Mouse (Mus musculus): ENCODE measurements around the gene Uhrf1bp1.

Gene Uhrf1bp1

DNA sequence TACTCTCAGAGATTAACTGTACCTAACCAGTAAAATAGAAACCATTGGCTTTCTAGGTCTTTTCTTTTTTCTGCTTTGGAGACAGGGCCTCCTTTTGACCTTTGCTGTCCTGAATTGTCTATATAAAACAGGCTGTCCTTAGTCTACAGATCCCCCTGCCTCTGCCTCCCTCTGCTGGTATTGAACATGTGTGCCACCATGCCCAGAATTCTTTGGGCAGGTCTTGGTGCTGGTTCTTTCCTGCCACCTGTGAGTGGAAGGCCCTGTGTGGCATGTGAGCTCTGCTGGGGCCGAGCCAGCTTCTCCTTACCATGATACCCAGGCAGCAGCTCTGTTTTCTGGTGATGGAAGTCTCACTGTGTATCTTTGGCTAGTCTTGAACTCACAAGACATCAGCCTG, 7.9 kb upstream of the Uhrf1bp1 start:
- no peak for DNase-seq

DNA sequence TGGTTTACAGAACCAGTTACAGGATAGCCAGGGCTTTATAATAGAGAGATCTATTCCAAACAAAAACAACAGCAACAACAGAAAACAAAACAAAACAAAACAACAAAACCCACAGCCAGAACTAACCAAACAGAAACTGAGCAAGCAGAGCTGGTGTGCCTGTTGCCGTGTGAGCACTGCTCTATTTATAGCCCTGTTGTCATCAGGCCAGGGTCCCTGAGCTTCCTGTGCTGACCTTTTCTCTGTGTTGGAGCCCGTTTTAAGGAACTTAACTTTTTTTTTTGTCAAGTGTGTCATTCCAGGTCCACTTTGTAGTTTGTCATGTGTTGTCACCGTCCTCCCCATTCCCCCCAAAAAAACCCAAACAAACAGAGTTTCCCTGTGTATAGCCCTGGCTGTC, 5.2 kb upstream of the Uhrf1bp1 start:
- no peak for DNase-seq

DNA sequence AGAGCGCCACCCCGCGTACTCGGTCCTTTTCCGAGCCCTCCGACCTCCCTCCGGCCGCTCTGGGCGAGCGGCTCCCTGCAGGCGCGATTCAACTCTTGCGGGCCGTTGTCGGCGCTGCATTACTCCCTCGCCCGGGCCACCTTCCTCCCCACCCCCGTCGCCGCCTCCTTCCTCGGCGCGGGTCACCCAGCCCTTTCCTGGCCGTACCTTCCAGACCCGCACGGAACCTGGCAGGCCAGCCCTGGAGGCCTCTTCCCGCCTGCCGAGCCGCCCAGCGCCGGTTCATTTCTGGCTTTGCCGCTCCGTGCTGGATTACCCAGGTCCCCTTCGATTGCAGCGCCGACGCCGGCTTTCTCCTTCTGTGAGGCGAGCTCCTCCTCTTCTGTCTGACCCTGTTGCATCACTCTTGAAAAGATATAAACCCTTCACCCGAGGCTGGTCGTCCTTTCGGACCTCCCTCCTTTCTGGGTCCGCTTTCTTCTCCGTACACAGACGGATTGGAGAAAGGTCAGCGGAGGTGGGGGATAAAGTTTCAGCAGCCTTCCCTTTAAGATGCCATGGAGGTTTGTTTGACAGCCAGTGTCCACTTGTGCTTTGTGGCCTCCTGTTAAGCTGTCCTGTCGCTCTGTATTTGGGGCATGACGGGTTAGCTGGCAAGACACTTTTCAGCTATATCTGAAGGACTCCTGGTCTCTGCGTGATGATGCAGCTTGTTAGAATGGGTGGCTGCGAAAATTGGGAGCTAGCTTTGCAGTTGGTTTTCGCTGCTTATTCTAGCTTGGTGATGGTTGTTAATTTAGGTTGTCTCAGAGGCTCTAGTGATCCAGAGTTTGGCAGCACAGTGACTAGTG, 782 bp downstream of the Uhrf1bp1 start:
- DNase-seq: peak; percentile 53

DNA sequence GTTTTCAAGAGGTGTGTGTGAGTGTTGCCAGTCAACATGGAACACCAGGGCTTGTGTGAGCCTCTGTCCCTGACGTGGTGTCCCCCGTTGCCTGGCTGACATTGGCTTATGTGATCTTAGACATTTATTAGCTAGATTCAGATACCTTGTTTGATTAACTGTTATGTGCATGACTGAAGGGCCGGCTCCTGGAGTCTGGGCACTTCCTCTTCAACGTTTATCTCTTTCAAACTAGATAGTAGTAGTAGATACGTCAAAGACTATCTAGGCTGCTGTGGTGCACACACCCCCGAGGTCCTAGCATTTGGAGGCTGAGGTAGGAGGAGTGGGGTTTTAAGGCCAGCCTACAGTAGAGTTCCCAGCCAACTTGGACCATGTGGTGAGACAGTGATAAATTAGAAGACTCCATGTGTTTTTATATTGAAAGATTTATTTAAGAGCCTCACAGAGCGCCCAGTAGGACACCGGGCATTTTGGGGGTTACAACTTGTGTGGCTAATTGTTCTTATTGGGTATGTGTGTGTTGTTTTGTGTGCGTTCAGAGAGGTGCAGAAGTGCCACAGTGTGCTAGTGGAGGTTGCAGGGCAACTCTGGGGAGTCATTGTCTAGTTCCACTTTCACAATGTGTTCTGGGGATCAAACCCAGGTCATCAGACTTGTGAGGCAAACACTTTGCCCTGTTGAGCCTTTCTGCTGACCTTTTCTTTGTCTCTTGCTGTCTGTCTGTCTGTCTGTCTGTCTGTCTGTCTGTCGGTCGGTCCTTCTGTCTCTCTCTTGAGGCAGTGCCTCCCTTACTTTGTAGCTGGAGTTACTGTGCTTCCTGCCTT, 1.6 kb downstream of the Uhrf1bp1 start:
- no peak for DNase-seq

DNA sequence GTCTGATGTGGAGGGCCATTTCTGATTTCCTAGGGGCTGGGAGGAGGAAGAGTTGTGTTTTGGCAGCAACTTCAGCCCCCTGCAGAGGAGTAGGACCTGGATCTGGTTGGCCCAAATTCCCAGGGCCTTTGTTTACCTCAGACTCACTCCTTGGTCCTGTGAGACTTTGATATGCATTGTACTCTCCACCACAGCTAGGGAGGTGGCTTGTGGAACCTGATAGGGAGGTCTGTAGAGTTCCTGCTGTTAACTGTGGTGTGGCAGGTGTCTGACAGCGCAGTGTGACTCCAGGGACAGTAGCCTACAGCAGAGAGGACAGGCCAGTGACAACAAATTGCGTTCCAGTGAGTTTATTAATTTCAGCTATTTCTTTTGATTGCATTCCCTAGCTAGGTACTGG, 2.9 kb downstream of the Uhrf1bp1 start:
- no peak for DNase-seq

DNA sequence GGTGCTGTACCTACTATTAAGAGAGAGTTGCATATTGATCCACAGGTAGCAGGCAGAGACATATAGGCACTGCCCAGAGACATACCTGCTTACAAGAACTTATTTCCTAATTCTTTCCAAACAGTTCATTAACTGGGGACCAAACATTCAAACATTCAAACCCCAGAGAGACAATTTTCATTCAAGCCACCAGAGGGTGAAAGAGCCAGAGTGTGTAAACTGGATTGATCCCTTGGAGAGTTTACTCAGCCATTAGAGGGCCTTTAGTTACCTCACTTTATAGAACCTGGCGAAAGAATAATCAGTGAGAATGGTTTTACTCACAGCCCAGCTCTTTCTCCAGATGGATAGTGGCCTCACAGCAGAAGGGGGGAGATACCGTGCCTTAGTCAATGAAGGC, 9.2 kb downstream of the Uhrf1bp1 start:
- DNase-seq: no peak

DNA sequence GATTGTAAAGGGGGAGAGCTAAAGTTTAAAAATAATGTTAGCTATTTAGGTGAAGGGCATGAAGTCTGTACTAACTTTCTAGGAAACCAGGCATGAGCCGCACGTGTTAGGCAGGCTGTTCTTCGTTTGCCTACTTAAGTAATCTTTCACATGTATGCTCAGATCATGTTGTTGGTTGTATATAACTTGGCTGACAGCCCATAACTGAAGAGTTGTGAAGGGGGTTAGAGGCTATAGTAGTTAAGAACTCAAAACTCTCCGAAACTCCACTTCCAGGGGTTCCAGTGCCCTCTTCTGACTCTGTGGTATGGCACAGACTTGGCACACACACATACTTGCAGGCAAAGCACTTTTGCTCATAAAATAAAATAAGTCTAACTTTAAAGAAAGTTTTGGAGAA, 10.5 kb downstream of the Uhrf1bp1 start:
- DNase-seq: no peak

DNA sequence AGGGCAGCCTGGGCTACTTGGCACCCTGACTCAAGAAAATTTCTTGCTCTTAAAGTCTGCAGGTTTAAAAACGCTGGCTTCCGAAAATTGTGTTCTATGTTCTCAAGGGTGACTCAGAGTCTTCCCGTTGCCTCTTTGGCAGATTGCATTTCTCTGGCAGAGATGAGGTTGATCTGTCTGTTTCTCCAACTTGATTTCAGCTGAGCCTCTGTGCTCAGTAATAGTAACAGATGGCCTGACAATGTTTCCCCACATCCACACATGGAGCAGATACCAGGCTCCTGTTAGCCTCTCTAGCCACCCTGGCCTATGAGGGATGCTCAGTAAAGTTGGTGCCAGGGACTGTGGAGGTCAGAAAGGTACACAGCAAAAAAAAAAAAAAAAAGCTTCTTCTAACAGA, 15.6 kb downstream of the Uhrf1bp1 start:
- no peak for DNase-seq

DNA sequence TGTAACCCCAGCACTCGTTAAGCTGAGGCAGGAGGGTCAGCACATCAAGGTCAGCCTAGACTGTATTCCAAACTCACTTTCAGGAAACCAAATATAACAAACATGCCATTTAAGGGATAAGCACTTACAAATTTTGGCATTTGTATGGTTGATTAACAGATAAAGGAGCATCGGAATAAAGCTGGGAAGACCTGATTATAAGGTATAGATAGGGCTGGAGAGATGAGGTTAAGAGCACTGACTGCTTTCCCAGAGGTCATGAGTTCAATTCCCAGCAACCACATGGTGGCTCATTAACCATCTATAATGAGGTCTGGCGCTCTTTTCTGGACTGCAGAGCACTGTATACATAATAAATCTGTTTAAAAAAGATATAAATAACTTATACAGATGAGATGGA, 17.3 kb downstream of the Uhrf1bp1 start:
- no peak for DNase-seq

DNA sequence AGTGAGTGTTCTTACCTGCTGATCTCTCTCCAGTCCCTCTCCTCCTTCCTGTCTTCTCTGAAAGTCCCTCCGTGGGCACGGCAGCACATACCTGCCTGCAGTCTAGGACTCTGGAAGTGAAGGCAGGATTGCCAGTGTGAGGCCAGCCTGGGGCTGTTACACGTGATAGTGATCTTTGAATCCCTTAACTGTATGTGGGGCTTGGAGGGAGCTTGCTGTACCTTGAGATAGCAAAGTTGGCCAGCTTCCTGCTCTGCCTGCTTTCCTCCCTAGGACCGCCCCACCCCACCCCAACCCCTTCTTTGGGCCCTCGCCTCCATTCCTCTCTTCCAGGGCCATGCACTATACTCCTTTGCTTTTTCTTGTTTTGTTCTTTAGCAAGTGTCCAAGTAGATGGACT, 18.3 kb downstream of the Uhrf1bp1 start:
- DNase-seq: no peak

DNA sequence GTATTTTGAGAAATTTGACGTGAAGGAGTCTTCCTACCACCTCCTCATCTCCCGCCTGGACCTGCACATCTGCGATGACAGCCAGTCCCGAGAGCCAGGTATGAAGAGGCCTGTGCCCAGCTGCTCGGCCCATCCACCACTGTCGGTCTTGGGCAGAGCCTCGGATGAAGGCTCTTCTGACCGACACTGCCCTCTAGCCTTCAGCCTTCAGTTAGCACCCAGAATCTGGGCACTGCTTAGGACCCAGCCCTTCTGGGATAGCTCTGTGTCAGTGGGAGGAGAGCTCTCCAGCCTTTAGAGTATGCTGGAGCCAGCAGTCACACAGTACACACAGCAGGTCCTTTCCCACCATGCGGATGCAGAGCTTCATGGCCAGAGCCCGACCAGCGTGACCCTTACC, 25.3 kb downstream of the Uhrf1bp1 start:
- peak; percentile 37 for DNase-seq

DNA sequence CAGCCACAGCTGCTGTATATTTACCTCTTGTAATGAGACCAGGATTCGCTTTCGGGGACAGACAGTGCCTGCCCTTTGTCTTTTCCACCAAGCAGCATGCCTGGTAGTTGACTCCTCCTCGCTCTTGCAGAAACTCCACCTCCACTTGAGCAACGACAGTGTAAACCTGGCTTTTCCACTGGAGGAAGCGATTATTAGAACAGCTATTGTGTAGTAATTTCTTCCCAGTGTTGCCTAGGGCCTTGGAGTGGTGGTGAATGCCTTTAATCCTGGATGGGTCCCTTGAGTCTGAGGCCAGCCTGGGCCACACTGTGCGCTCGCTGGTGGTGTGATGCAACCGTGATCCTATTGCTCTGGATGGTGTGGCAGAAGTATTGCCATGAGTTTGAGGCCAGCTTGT, 26.9 kb downstream of the Uhrf1bp1 start:
- no peak for DNase-seq

DNA sequence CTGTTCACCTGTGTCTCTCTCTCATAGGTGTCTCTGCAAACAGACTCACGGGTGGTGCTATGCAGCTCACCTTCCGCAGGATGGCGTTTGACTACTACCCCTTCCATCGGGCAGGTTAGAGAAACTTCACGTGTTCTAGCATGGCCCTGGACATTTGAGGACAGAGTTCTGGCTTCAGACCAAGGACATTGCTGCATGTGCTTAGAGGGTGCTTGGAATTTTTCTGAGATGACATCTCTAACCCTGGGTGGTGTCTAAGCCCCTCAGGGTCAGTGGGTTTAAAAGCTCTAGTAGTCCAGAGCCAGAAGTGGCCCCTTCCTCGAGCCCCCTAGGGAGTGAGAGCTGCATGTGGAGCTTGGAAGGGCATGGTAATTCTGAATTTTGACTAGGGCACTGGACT, 27.8 kb downstream of the Uhrf1bp1 start:
- no peak for DNase-seq

DNA sequence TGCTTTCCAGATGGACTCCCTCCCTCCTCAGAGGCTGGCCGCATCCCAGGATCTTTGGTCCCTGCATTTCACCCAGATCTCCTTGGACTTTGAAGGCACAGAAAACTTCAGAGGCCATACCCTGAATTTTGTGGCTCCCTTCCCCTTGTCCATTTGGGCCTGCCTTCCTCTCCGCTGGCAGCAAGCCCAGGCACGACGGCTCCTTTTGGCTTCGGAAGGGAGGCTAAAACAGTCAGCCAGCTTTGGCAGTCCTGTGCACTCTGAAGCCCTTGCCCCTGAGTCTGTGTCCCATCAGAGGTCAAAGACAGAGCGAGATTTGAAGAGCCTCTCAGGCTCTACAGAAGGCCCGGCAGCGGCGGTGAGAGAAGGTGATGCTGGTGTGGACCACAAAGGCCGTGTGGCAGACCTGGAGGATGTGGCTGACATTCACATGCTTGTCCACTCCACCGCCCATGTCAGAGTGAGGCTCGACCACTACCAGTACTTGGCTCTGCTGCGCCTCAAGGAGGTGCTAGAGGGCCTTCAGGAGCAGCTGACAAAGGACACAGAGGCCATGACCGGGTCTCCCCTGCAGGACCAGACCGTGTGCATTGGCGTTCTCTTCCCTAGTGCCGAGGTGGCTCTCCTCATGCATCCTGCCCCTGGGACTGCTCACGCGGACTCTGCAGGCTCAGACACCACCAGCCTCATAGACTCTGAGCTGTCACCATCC, 30.4 kb downstream of the Uhrf1bp1 start:
- DNase-seq: peak; percentile 33

DNA sequence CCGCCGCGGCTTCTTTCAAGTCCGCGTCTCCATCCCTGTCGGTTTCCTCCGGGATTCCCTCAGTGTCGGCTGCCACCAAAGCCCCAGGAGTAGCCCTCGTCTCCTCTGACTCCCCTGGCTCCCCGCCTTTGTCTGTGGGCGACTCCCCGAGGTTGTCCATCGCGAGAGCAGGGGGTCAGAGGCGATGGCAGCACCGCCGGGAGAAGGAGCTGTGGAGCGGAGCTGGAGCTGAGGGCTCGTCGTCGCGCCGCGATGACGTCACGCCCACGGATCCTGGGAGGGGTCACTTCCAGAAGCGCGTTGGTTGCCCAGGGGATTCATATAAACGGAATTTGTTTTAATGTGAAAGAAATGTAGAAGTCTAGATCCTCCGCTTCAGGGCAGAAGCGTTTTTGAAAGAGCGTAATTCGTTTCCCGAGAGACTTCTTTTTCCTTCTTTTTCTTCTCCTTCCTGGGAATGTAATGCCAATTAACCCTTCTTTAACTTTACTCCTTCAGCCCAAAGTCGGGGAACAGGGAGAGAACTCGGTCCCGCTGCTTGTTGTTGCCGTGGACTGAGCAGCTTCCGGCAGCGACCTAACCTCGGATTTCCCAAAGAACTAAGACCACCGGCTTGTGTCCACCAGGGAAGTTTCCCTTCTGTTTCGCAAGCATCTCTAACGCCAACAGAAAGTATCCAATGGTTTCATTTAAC, 51.4 kb downstream of the Uhrf1bp1 start:
- peak; percentile 95 for DNase-seq

DNA sequence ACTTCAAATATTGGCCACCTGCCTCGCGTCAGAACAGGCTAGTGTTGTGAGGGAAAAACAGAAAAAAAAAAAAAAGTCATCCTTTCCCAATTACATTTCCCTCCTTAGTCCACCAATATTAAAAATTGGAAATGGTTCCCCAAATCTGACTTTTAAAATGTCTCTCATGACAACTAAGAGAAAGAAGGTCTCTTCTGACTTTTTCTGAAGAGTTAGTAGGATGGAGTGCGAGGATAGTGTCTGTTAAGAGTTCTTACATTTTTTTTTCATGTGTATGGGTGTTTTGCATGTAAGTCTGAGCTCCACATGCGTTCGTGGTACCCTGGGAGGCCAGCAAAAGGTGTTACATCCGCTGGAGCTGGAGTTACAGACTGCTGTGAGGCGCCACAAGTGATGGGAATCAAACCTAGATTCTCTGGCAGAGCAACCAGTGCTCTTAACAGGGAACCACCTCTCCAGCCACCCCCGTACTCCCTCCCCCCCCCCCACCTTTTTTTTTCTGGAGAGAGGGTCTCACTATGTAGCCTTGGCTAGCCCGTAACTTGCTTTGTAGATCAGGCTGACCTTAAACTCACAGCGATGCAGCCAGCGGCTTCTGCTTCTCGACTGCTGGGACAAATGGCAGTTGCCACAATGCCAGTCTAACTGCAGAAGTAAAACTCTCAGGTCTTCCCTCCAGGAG, 52.1 kb downstream of the Uhrf1bp1 start:
- DNase-seq: no peak

DNA sequence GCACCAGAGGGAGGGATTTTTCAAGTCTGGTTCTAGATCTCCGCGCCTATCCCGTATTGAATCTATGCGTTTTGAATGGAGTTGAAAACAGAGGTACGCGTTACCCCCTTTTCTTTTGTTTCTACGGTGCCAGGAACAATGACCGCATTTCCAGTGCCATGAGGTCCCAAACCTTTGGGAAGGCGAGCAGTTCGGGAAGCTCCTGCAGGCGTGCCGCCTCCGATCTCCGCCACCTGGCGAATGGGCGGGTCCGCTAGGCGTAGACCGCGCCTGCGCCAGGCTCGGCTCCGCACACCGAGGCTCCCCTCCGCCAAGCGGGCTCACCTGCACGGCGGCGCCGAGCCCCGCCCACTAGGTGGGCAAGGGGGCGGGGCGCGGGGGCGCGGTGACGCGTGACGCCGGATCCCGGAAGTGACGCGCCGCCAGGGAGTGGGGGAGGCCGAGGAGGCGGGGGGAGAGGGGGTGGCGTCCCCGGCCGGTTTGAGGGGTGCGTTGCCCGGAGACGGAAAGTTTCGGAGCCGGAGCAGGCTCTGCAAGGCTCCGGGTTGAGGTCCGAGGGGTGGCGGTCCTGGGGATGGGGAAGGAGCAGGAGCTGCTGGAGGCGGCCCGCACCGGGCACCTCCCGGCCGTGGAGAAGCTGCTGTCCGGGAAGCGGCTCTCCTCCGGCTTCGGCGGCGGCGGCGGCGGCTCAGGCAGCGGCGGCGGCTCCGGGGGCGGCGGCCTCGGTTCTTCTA, 52.8 kb downstream of the Uhrf1bp1 start, which contains the start of gene Anks1:
Gene Anks1 (plus strand): TSS at position 419 of the 734 bp plus-strand sequence.
- peak; percentile 92 for DNase-seq

DNA sequence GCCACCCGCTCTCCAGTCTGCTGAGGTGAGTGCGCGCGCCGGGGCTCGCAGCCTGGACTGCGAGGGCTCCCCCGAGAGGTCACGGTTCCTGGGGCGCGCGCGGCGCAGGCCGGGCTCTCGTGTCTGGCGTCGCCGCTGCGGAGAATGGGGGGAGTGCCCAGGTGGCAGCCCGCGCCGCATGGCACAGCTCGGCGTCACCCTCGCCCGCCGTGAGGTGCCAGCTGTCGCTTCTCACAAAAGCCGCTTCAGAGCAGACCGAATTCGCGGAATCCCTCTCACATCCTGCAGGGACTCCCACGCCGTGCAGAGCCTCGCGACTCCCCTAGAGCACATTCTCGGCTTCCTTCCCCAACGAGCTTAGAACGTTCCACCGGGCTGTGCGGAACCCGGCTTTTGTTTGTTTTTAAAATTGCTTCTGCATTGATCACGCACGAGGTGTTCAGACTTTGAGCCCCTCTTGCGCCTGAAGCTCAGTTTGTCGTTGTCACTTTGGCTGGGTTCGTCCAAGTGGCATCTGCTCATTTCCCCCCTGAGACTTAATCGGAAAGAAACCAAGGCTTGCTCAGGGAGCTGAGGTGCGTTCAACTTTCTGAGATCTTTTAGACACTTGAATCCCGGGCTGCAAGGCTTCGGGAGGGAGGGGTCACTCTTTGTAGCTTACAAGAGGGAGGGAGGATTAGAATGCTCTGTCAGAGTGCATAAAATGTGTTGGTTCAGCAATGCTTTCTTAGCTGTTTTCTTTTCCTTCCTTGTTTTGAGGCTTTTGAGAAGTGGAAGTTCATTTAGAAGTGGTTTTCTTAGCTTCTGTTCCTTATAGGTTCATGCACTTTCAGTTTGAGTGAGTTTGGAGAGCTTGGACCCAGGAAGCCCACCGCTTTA, 53.6 kb downstream of the Uhrf1bp1 start, which contains the start of gene Taf11:
Gene Taf11 (minus strand): TSS at position 223 of the 879 bp plus-strand sequence.
- DNase-seq: no peak

DNA sequence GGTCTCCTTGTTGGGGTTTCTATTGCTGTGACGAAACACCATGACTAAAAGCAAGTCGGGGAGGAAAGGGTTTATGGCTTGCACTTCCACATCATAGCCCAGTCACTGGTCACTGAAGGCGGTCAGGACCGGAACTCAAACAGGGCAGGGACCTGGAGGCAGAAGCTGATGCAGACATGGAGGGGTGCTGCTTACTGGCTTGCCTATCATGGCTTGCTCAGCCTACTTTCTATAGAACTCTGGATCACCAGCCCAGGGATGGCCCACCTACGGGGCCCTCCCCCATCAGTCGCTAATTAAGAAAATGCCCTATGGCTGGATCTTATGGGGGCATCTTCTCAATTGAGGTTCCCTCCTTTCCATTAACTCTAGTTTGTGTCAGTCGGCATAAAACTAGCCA, 55.1 kb downstream of the Uhrf1bp1 start:
- DNase-seq: no peak

DNA sequence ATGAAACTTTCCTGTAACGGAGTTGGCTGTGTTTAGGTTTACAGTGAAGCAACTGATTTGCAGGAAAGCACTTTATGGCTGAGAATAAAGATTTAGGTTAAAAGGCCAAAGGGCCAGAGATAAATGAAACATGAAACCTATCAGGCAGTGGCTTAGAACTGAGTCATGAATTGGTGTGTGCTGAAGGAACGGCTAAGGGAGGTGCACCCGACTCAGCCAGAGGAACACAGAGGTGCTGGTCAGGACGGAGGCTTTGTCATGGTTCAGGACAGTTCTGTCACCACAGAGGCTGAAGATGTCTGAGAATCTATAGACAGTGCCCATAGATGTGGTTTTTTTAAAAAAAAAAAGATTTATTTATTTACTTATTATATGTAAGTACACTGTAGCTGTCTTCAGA, 58.5 kb downstream of the Uhrf1bp1 start:
- no peak for DNase-seq

Measured in lung, postnatal 14 days (tissue).